Mouse (Mus musculus): ENCODE results near the gene Odam. TPM values are rescaled to one million over a fixed set of nuclear protein-coding genes. Genes with fewer than 3 reads are reported as not detected.

Gene Odam
- 27.9 and 74.2 TPM in 2 replicates for polyA plus RNA-seq (2012; rRNA removed)

GRCm38 (mm10) chr5:87884729-87885128, at the start of gene Odam:
Gene Odam, plus strand, starts transcription at chr5:87885029.
- DNase-seq (ENCODE audit: low read depth) = no peak

DNA sequence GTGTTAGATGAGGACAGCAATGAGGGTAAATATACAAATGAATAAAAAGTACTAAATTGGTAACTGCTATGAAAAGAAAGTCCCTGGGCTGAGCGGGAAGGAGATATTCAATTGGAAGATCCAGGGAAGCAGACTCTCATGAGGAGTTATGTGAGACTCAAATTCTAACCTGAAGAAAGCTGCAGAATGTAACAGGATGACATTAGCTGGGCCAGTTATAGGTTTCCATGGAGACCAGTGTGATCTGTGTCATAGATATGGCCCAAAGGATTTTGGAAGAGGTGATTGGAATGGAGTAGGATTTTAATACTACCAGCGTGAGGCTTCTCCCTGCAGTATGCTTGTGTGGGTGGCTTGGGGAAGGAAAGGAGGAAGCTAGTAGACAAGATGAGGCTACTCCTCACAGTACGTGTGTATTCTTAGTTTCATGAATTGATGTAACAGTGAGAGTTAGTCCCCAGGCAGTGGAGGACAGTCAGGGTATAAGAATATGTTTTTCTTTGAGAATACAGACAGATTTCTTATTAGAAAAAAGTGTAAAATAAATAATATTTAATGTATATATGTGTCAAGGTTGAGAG, 29.6 kb upstream of the Odam start:
- no peak for DNase-seq (ENCODE audit: low read depth)

DNA sequence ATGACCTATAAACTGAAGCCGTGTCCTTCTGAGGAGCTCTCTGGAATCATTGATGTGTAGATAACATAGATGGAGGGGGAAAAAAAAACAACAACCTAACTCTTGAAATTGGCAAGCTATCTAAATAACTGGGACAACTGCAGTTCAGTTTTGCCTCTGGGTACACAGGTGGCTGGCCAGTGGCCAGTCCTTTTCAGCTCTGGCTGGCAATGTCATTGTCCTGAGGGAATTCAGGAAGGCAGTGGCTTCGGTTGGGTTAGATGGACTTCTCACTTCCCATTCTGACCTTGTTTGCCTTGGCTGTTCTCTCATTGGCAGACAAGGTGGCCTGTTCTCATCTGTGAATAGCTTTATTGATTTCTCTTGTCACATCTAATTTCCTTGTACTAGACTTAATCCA, 14.7 kb upstream of the Odam start:
- peak; percentile 81 for DNase-seq (ENCODE audit: low read depth)

GRCm38 (mm10) chr5:87871423-87871822, 13.4 kb upstream of the Odam start:
- no peak for DNase-seq (ENCODE audit: low read depth)

GRCm38 (mm10) chr5:87925372-87925771, 40.5 kb downstream of the Odam start, which contains the start of gene Csn3:
Gene Csn3, plus strand, starts transcription at chr5:87925579.
- no peak for DNase-seq (ENCODE audit: low read depth)

GRCm38 (mm10) chr5:87931603-87932002, 46.8 kb downstream of the Odam start:
- no peak for DNase-seq (ENCODE audit: low read depth)

DNA sequence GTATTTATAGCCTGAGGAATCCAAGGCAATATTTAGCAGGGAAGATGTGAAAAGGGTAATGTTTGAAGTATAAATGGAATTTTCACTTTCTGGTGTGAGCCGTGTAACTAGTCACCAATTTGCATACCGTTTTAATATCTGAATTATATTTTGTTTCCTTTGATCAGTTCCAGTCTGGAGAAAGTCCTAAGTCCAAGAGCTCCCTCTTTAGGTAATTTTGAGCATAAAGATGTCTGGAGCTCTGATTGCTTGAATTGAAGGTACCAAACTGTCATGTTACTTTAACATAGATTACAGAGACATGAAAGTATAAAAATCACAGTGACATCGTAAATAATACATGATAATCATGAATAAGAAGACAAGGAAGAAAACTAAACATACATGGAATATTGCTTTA, 55.9 kb downstream of the Odam start:
- no peak for DNase-seq (ENCODE audit: low read depth)

- no peak for DNase-seq (ENCODE audit: low read depth)
Measured at GRCm38 (mm10) chr5:87942515-87942914, 57.7 kb downstream of the Odam start.

Other genes starting within 250 kb of the Odam start
- gene Csn1s1, start 218.8 kb upstream of the Odam start, polyA plus RNA-seq (2012; rRNA removed) = not detected in 2 replicates
- not detected in 2 replicates for gene Csn2, start 185.4 kb upstream of the Odam start, polyA plus RNA-seq (2012; rRNA removed)
- not detected in 2 replicates for gene Csn1s2a, start 110.5 kb upstream of the Odam start, polyA plus RNA-seq (2012; rRNA removed)
- gene Csn1s2b, start 76.9 kb upstream of the Odam start, polyA plus RNA-seq (2012; rRNA removed) = not detected in 2 replicates
- gene Prr27, start 59.3 kb upstream of the Odam start, polyA plus RNA-seq (2012; rRNA removed) = 7.4 and 10.8 TPM in 2 replicates
- gene Csn3, start 40.5 kb downstream of the Odam start, polyA plus RNA-seq (2012; rRNA removed) = not detected in 2 replicates
- not detected in 2 replicates for gene 2310003L06Rik, start 84.4 kb downstream of the Odam start, polyA plus RNA-seq (2012; rRNA removed)
- not detected in 2 replicates for gene Gm28434, start 84.5 kb downstream of the Odam start, polyA plus RNA-seq (2012; rRNA removed)
- gene Cabs1, start 94.4 kb downstream of the Odam start, polyA plus RNA-seq (2012; rRNA removed) = 0.72 and 1.2 TPM in 2 replicates
- not detected in 2 replicates for gene Smr3a, start 117.5 kb downstream of the Odam start, polyA plus RNA-seq (2012; rRNA removed)
- gene Smr2, start 201.5 kb downstream of the Odam start, polyA plus RNA-seq (2012; rRNA removed) = not detected in 2 replicates
- not detected in 2 replicates for gene Gm11116, start 226.5 kb downstream of the Odam start, polyA plus RNA-seq (2012; rRNA removed)

All from gonadal fat pad, adult 2 months (tissue).